Mouse (Mus musculus): Measurements from ENCODE around the gene Zbtb43. TPM values are rescaled to one million over a fixed set of nuclear protein-coding genes. Genes with fewer than 3 reads are reported as not detected.

Gene Zbtb43
- polyA plus RNA-seq, 2 experiments = 13.6 to 19.0 TPM

GRCm38 (mm10) chr2:33454816-33455215 is 13.5 kb downstream of the Zbtb43 start:
- Histone ChIP-seq H3K4me3 (replicated peaks; ENCODE audit: low read length) (no peak overlapping the region), H3K9me3 (ENCODE audit: control insufficient read depth, low read length) (no peaks in the 10 kb centered on the region), H3K27ac (replicated peaks; ENCODE audit: low read depth, low read length) (no peak overlapping the region), H3K4me2 (replicated peaks; ENCODE audit: low read depth, low read length, severe bottlenecking) (no peak overlapping the region), H3K27me3 (ENCODE audit: control insufficient read depth, insufficient read depth, low read length) (no peaks in the 10 kb centered on the region), H3K9ac (ENCODE audit: low read depth, low read length, severe bottlenecking) (no peak overlapping the region), H3K4me1 (ENCODE audit: control insufficient read depth, insufficient read depth, low read length) (no peaks in the 10 kb centered on the region), H3K36me3 (ENCODE audit: control insufficient read depth, insufficient read depth, low read length) (peaks cover 65% of the 10 kb centered on the region)
- ATAC-seq (ENCODE audit: low FRiP score, low read depth) (no peak), DNase-seq (ENCODE audit: low spot score) (no peak)
- WGBS = 86% methylated on average over 8 of the region's 8 CpGs
- TF ChIP-seq POLR2A (IDR thresholded peaks at IDR 0.05; ENCODE audit: borderline replicate concordance, extremely low read depth, insufficient read depth, insufficient read length) = no peak

DNA sequence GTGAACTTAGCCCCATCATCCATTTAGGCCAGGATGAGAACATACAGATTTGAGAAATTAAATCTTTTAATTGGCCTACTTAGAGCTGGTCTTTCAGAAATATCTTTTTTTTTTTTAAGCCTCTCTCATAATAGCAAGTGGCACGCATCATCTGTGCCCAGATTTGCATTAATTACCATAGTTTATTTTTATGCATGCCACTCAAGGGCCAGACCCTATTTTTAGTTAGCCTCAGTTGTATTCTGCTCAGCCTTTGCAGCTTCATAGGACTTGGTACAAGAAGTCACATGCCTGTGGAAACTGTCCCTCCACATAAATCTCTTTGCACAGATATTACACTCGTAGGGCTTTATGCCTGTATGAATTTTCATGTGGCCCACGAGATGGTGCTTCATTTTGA is 14.9 kb downstream of the Zbtb43 start:
- Histone ChIP-seq H3K4me3 (replicated peaks; ENCODE audit: low read length) (no peak overlapping the region), H3K36me3 (ENCODE audit: control insufficient read depth, insufficient read depth, low read length) (peaks cover 63% of the 10 kb centered on the region), H3K27me3 (ENCODE audit: control insufficient read depth, insufficient read depth, low read length) (no peaks in the 10 kb centered on the region), H3K9me3 (ENCODE audit: control insufficient read depth, low read length) (no peaks in the 10 kb centered on the region), H3K27ac (replicated peaks; ENCODE audit: low read depth, low read length) (no peak overlapping the region), H3K4me2 (replicated peaks; ENCODE audit: low read depth, low read length, severe bottlenecking) (no peak overlapping the region), H3K4me1 (ENCODE audit: control insufficient read depth, insufficient read depth, low read length) (peaks cover 5% of the 10 kb centered on the region; the same call in 1 of the 2 replicates), H3K9ac (ENCODE audit: low read depth, low read length, severe bottlenecking) (no peak overlapping the region)
- no peak for TF ChIP-seq POLR2A (IDR thresholded peaks at IDR 0.05; ENCODE audit: borderline replicate concordance, extremely low read depth, insufficient read depth, insufficient read length)
- DNase-seq (ENCODE audit: low spot score) (no peak), ATAC-seq (ENCODE audit: low FRiP score, low read depth) (no peak)
- 94% methylated on average over 3 of the region's 3 CpGs for WGBS

DNA sequence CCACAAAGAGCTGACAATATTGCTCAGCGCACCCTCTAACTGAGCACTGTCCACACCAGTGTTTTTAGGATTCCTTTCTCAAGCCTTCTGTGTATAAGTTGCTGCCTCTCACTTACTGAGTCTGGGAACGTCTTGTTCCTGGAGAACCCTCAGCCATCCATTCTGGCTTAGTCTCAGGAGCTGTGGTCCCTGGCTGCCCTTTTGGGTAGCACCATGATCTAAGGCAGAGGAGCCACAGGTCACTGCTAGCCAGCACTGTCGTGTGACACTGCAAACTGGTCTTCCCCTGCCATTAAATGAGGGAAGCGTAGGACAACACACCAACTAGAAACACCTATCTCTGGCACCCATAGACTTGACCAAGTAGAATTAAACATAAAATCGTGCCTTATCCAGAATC is 15.6 kb downstream of the Zbtb43 start:
- Histone ChIP-seq H3K4me2 (replicated peaks; ENCODE audit: low read depth, low read length, severe bottlenecking) (no peak overlapping the region), H3K9ac (ENCODE audit: low read depth, low read length, severe bottlenecking) (no peak overlapping the region), H3K9me3 (ENCODE audit: control insufficient read depth, low read length) (no peaks in the 10 kb centered on the region), H3K4me3 (replicated peaks; ENCODE audit: low read length) (no peak overlapping the region), H3K36me3 (ENCODE audit: control insufficient read depth, insufficient read depth, low read length) (peaks cover 63% of the 10 kb centered on the region), H3K27ac (replicated peaks; ENCODE audit: low read depth, low read length) (no peak overlapping the region), H3K27me3 (ENCODE audit: control insufficient read depth, insufficient read depth, low read length) (no peaks in the 10 kb centered on the region), H3K4me1 (ENCODE audit: control insufficient read depth, insufficient read depth, low read length) (peaks cover 5% of the 10 kb centered on the region; the same call in 1 of the 2 replicates)
- no peak for DNase-seq (ENCODE audit: low spot score)
- ATAC-seq (ENCODE audit: low FRiP score, low read depth) = no peak
- WGBS = 85% methylated on average over 5 of the region's 5 CpGs
- TF ChIP-seq POLR2A (IDR thresholded peaks at IDR 0.05; ENCODE audit: borderline replicate concordance, extremely low read depth, insufficient read depth, insufficient read length) = no peak

DNA sequence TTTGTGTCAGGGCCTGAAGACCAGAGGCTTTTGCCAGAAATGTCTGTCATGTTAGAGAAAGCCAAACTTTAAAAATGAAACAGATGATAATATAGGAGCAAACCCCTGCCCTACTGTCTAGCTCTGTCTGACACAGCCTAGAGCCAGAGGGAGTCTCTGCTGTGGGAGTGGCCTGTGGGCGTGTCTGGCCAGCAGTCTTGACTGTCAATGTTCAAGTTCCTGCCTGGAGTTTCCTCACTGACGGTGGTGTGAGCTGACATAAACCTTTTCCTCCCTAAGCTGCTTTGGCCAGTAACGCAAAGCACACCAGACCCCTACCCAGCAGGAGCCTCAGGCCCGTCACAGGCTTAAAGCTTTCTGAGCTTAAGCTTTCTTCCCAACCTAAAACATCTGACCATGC is 16.2 kb downstream of the Zbtb43 start:
- Histone ChIP-seq H3K27ac (replicated peaks; ENCODE audit: low read depth, low read length) (no peak overlapping the region), H3K9me3 (ENCODE audit: control insufficient read depth, low read length) (no peaks in the 10 kb centered on the region), H3K9ac (ENCODE audit: low read depth, low read length, severe bottlenecking) (no peak overlapping the region), H3K4me2 (replicated peaks; ENCODE audit: low read depth, low read length, severe bottlenecking) (no peak overlapping the region), H3K4me1 (ENCODE audit: control insufficient read depth, insufficient read depth, low read length) (peaks cover 5% of the 10 kb centered on the region; the same call in 1 of the 2 replicates), H3K27me3 (ENCODE audit: control insufficient read depth, insufficient read depth, low read length) (no peaks in the 10 kb centered on the region), H3K4me3 (replicated peaks; ENCODE audit: low read length) (no peak overlapping the region), H3K36me3 (ENCODE audit: control insufficient read depth, insufficient read depth, low read length) (peaks cover 63% of the 10 kb centered on the region)
- no peak for TF ChIP-seq POLR2A (IDR thresholded peaks at IDR 0.05; ENCODE audit: borderline replicate concordance, extremely low read depth, insufficient read depth, insufficient read length)
- WGBS = 36% methylated on average over 4 of the region's 4 CpGs
- ATAC-seq (ENCODE audit: low FRiP score, low read depth) = no peak
- DNase-seq (ENCODE audit: low spot score) = no peak

GRCm38 (mm10) chr2:33451038-33451978 is 17.1 kb downstream of the Zbtb43 start:
- H3K4me2 ChIP-seq (replicated peaks; ENCODE audit: low read depth, low read length, severe bottlenecking) = no peak overlapping the region
- H3K4me3 ChIP-seq (replicated peaks; ENCODE audit: low read length) = no peak overlapping the region
- H3K9ac ChIP-seq (ENCODE audit: low read depth, low read length, severe bottlenecking) = no peak overlapping the region
- H3K27ac ChIP-seq (replicated peaks; ENCODE audit: low read depth, low read length) = no peak overlapping the region
- no peak for ATAC-seq (ENCODE audit: low FRiP score, low read depth)
- no peaks in the 10 kb centered on the region for H3K9me3 ChIP-seq (ENCODE audit: control insufficient read depth, low read length)
- DNase-seq (ENCODE audit: low spot score) = no peak
- H3K36me3 ChIP-seq (ENCODE audit: control insufficient read depth, insufficient read depth, low read length) = peaks cover 63% of the 10 kb centered on the region
- 90% methylated on average over 11 of the region's 11 CpGs for WGBS
- H3K4me1 ChIP-seq (ENCODE audit: control insufficient read depth, insufficient read depth, low read length) = peaks cover 5% of the 10 kb centered on the region; the same call in 1 of the 2 replicates
- no peaks in the 10 kb centered on the region for H3K27me3 ChIP-seq (ENCODE audit: control insufficient read depth, insufficient read depth, low read length)
- TF ChIP-seq POLR2A (IDR thresholded peaks at IDR 0.05; ENCODE audit: borderline replicate concordance, extremely low read depth, insufficient read depth, insufficient read length) = no peak

Measured in limb, embryonic 14.5 days (tissue).